Mouse (Mus musculus) MN1 (cell line): ENCODE results near the gene Gm28168.
"Not testable (repeated sequence)": the region's sequence is repeated elsewhere in the genome, so short reads cannot be mapped to it uniquely, and the experiment has no call there.

Experiments
- DNase-seq: peaks from one replicate; pipeline ENCODE4 v3.0.0-alpha.2; 2016; ENCODE audit warnings: low spot score

The Gm28168 gene

DNA sequence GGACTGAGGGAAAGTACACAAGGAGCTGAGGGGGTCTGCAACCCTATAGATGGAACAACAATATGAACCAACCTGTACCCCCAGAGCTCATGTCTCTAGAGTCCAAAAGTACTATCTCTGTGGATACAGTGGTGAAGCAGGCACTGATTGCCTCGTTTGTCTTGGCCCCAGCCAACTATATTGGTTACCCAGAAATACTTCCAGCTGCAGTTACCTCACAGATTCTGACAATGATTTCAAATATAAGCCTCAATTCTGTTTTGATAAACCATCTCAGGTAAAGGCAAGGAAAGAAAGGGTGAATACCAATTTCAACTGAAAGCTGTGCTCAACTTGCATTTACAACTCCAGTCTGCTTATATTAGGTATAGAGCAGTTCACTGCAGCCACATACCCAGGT lies at the start of gene Gm28168:
Gm28168 (plus strand) TSS at position 301 of the 400 bp plus-strand sequence.
- DNase-seq = not testable (repeated sequence)

DNA sequence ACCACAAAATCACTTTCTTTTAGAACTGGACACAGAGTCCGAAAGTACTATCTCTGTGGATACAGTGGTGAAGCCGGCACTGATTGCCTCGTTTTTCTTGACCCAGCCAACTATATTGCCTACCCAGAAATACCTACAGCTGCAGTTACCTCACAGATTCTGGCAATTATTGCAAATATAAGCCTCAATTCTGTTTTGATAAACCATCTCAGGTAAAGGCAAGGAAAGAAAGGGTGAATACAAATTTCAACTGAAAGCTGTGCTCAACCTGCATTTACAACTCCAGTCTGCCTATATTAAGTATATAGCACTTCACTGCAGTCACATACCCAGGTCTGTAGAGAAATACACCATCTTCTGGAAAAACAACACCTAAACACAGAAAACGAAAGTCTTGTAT lies 37.8 kb downstream of the Gm28168 start, which contains the start of gene Gm7145:
Gm7145 (plus strand) TSS at position 301 of the 400 bp plus-strand sequence.
- DNase-seq = no peak
